Mouse (Mus musculus) spleen, adult 12 weeks (tissue): ENCODE measurements at regions not wholly inside any gene's neighbourhood (a gene's known extent, or its start where the extent isn't known, plus 50 kb on each side); places are given as distances from the start of the nearest gene placed in this dataset.

Experiments
- DNase-seq: peaks from one replicate; pipeline ENCODE4 v3.0.0; 2022; ENCODE audit warnings: low spot score

DNA sequence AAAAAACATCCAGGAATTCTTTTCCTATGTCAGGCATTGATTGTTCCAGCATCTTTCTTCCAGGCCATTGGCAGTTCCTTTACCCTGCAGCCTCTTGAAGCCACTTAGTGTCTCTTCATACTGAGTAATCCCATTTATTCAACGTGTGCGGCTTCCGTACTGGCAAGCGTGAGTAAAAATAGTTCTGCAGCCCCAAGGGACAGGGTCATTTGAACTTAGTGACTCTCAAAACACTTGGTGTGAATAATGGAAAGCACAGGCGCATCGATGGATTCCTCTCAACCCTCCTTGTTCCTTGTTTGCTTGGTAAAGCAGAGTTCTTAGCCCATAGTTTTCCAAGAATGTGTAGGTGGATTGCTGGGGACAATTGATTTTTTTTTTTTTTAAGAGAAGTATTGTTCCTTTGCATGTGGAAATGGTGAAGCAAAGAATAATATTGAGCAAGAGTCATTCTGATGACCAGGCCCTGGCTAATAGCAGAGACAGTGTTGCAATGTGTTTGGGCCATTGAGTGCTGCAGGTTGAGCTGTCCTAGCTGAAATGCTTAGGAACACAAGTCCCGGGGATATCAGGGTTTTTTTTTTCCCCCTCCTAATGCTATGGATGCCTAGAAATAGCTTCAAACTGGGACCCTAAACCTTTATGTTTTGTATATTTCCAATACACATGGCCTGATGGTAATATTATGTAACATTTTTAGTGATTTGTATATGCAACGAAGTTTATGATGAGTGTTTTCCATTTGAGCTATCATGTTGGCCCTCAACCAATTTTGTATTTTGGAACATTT lies 1294.1 kb upstream of the A1bg start:
- DNase-seq = no peak

DNA sequence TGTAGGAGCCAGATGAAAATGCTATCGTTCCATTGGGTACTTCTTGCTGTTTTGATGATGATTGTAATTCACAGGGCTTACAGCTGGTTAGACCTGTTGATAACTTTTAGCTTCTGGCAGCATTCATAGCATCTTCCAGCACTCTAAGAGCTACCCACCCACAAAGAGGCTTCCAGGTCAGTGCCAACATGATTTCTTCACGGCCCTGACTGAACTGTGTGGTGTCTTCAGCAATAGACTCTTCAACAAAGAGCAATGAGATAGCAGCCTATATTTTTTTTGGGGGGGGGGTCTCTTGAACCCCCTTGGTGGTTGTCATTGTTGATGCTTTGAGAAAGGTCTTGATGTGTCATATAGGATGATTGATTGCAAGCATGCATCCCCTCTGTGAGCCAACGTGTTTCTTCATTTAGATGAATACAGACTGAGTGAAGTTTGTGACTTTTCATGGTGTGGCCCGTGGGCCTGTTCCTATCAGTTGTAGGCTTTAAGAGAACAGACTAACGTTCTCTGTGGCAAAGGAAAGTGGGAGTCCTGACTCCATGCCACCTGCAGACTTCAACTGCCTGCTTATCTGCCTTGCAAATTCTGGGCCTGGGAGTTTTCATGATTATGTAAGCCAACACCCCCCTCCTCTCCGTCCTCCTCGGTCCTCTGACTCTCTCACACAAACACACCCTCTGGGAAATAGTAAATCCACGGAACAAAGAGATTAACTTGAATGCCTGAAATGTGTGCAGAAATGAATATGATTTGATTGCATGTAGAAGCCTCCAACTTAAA lies 1293.0 kb upstream of the A1bg start:
- no peak for DNase-seq

DNA sequence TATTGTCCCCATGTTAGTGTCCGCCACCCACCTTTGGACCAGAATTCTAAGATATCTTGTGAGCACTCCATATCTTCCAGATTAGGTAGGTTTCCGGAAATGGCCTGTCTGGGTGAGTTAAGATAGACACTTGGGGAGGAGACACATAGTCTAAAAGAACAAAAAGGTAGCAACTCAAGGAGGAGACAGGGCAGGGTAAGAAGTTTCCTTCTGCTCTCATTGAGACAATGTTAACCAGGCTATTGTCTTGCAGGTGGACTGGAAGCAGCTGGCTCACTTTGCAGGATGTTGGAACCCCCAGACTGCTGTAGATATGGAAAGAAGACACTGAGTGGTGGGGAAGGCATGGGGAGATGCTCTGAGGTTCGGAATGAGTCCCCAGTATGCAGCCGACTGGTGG lies 1291.5 kb upstream of the A1bg start:
- no peak for DNase-seq

DNA sequence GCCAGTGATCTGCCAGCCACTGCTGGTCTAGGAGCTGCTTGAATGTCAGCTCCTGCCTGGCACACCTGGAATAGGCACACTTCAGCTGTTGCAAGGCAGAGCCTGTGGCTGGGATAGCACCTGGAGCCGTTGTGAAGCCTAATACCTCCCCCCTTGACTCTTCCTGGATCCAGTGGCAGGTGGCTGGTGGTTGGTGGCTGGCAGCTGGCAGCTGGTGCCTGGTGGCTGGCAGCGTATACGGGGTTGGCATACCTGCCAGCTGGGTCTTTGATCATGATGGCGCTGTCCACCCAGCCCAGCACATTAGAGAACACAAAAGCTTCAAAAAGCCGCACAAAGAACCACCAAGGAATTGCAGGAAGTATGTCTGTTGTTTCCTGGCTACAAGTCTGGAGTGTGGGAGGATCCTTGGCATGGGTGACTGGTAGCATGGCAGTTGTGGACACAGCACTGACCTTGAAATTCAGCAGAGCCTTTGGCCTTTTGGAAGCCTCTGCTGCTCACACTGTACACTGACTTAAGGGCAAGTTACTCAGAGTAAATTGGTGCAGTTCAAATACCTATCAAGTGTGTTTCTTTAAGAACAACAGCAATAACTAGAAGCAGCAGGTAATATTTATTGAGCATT lies 1289.6 kb upstream of the A1bg start:
- DNase-seq = no peak

DNA sequence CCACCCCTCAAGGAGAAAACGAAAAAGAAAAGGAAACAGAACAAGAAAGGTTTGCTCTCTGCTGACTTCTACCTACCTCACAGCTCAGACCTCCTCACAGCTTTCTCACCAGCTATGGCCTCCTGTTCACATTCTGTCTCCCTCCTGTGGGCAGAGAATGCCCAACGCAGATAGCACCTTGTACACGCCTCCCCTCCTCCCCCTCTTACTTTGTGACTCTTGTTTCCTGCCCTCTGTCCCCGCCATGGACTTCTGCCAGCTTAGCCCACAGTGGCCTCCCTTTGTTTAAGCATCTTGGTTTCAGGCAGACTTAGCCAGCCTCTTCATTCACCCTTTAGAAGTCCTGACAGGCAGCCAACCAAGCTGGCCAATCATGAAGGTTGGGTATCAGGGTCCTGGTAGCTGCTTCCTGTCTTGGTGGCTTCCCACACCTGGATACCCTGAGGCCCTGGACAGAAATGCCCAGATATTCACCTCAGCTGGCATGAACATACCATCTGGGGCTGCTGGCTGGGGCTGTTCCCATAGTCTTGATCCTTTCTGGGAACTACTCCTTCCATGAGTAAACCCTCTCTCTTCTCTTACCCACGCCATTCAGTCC lies 1287.2 kb upstream of the A1bg start:
- no peak for DNase-seq

DNA sequence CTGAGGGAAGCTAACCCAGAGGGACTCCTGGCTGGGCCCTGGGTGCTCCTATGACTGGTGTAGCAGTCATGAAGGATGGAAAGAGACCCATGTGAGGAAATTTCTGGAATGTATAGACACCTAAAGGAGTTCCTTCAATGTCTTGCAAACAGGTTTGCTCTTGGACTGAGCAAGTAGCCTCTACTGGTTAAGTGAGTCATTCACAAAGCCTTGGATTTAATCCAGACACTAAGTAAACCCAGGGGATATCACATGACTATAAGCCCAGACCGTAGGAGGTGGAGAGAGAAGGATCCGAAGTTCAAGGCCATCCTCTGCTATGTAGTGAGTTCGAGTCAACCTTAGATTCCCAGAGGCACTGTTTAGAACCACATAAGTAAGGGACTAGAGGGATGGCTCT lies 1286.5 kb upstream of the A1bg start:
- no peak for DNase-seq

DNA sequence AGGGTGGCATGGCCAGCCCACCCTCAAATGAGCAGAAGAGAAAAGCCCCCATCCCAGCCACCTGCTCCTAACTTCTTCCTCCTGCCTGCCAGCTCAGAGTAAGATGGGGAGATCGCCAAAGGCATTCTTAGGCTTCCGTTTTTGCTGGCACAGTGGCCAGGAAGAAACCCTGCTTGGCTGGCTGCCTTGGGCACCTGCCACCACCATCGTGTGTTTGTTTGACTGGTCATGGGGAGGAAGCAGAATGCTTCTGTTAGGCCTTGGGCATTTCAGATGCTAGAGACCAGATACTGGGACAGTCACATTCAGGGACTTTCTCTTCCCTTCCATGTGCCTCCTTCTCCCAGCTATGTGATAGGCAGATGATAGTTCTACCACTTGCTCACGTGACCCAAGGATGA lies 1283.7 kb upstream of the A1bg start:
- no peak for DNase-seq

DNA sequence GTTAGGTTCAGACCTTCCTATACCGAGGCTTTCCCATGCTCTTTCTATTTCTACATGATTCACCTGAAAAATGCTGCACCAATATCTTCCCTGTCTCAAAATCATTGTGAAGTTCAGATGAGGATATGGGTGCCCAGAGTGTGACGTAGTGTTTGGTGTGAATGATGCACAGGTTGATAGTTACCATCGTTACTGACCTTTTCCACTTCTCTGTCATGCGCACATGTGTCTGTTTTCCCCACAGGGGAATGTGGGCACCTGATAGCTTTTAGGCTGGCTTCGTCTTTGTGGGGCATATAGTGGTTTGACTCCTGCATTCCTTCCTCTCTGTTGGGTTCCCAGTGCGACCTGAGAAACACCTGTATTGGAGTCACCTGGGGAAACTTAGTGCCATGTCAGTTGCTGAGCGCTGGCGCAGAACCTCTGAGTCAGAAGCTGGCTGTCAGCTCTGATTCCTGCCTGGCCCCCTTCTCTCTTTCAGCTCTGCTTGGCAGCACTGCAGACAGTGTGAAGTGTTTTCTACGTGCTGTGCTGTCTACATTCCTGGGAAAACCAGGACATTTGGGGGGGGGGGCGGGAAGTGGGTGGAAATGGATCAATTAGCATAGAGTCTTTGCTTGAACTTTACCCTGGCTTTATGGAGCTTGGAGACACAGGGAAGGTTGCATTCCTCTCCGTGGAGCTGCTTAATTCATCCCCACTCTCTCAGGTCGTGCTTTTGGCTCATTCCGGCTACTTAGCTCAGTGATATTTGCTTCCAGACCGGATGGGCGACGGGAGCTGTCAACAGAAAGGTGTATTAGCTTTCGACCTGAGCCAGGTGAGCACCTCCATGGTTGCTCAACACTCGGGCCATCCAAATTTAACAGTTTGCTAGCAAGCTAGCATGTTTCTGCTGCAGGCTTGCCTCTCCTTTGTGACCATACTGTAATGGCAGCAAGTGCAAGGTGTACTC lies 1281.4 kb upstream of the A1bg start:
- no peak for DNase-seq

DNA sequence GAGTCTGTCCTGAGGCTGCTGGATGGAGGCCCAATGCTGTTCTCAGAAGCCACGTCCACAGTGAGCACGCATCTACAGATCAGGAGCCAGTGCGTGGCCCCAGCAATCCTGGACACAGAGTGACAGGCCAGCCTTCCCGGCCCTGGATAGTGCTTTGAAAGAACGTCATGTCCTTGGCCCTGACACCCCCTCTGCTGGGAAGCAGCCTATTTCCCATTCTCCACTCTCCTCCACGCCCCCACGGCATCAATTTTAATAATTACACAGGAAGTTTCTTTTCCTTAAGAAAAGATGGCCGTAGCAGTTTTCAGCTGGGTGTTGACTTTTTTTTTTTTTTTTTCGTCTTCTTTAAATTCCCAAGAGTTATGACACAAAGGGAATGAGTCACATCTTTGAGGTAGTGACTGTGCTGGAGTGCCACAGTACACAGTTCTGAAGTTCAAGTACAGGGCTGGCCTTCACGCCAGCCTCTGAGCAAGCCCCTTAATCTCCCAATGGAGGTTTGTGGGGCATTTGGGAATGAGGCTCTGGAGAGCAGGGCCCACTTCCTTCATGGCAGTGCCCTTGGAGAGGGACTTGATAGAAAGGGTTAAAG lies 1280.1 kb upstream of the A1bg start:
- no peak for DNase-seq

DNA sequence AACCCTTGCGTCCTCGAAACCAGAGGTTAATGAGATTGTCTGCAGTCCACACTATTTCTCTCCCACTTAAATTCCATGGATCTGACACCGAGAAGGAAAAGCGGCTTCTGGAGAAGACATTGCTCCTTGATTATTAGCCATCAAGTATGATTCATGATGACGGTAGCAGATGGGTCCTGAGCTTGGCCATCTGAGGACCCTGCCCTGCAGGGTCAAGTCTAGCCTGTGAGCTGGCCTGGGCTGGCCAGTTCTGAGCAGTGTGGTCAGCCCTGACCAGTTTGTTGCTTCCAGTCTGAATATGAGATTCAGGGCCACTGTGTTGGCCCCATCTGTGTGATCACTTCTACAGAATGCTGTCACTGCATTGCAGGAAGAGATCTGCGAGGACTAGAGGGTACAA lies 1275.9 kb upstream of the A1bg start:
- DNase-seq = no peak

DNA sequence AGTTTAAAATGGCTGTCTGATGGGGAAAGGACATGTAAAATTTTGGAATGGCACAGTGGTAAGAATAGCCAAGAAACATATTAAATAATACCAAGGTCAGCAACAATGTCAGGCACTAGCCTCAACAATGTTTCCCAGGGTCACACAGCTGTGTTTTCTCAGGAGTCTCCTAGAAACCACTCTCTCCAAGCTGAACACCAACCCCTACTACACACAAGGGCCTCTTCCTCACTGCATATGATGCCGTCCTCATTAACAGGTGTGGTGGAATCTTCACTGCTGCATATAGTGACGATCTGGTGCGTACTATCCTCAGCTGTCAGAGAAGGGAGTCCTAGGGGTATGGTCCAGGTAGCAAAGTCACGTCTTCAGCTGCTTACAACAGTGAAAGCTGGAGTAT lies 1275.4 kb upstream of the A1bg start:
- DNase-seq = no peak

DNA sequence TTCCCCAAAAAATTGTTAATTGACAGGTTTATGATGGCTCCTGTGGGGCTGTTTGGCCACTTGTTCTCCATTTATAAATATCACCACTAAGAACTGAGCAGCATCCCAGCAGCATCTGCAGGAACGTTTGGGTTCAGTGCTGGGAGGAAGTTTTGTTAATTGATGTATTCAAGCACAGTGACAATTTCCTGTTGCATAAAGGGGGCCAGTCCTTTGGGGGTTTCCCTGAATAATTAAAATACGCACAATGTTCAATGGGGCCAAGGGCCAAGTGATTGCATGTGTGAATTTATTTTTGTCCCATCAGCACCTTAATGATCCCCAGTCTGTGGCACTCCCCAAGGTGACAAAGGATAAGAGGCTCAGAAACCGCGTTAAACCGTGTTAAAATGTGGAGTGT lies 1272.6 kb upstream of the A1bg start:
- no peak for DNase-seq

DNA sequence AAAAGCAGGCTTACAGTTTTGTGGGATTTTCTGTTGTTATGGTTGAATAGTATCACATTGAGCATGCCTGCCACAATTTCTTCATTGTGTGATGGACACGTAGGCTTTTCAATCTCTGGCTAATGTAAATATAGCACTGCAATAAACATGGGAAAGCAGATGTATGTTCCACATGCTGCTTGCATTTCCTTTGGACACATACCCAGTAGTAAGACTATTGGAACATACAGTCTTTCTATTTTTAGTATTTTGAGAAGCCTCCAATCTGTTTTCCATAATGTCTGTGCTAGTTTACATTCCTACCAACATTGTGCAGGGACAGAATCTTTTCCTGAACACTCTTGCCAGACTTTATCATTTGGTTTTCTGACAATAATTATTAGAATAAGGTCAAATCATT lies 1269.9 kb upstream of the A1bg start:
- DNase-seq = no peak

DNA sequence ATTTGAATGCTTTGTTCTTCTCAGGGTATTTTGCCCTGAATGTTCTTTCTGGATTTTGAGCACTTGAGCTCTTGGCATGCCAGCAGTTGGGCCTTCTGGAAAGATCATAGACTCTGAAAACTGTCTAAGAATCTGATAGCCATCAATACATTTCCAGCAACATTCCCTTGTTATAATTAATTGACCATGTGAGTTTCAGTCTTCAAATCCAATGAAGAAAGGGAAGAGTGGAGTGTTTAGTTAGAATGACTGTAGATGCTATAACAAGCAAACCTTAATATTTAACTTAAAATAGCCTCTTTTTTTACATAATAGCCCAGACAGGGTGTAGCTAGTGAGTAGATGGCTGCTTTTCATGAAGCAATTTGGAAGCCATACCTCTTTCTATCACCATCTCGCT lies 1268.8 kb upstream of the A1bg start:
- DNase-seq = no peak

DNA sequence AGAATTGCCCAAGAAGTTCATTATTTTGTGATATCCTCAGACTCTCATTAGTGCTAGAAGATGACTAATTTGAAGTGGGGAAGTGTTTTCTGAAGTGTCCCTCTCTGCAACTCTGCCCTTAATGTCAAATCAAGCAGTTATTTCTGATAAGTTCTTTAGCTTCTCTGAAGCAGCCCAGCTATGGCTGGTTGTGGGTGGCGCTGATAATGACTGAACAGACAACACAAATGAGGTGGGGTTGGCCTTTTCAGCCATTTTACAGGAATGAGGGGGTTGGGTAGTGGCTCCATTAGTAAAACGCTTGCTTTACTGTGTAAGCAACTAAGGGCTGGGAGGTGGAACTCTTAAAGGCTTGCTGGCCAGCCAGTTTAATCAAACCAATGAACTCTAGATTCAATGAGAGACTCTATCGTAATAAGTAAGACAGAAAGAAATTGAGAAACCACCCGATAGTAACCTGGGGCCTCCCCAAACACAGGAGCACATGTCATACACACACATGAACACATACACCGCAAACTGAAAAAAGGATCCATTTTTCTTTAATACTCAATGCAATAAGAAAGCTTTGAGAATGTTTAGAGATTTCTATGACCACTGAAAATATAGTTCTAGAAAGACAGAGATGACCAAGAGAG lies 1268.3 kb upstream of the A1bg start:
- DNase-seq = no peak

DNA sequence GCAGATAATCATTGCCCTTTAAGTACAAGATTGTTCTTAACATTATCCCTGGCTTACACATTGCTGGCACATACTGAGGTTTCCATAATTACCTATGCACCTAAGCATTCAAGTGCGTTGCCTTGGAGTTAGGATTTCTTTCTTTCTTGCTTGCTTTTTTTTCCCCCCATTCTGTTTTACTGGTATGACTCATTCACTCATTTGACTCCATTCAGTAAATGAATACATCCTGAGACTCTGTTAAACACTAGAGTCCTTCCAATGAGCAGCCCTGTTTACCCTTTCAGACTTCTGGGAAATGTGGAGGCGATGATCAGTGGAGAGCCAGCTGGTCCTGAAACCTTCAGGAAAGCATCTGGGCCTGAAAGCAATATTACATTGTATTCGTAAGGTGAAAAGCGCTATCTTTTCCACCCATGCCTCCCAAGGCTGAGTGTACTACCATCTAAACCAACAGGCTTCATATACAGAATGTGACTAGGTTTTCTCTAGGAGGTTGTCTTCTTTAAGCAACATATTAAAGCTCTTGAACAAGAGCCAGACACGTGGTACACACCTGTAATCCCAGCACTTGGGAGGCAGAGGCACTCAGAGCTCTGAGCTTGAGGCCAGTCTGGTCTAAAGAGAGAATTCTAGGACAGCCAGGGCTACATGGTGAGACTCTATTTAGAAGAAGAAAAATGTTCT lies 1267.6 kb upstream of the A1bg start:
- no peak for DNase-seq

DNA sequence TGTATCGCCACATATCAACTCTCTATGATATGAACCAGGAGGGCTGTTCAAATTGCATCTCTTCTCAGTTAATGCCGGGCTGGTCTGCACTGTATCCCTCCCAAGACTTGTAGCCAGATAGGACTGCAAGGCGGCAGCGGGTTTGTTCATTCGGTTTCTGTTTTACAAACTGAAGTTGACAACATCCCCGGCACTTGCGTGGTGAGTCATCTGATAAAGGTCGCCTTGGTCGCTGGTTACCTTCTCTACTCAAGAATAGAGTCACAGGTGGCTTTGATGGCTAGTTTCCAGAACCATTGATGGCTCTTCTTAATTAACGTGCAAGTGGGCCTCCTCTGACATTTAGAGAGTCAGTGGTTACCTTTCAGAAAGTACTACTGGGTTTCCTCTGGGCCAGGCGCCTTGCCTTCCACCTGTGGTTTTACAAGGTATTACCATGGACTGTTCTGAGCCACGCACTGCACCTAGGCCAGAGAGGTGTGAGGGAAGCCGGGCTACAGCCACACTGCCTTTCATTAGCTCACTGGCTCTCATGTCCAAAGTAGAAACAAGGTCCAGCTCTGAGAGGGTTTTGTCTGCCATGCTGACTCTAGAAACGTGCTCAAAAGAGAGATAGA lies 1266.9 kb upstream of the A1bg start:
- DNase-seq = no peak

DNA sequence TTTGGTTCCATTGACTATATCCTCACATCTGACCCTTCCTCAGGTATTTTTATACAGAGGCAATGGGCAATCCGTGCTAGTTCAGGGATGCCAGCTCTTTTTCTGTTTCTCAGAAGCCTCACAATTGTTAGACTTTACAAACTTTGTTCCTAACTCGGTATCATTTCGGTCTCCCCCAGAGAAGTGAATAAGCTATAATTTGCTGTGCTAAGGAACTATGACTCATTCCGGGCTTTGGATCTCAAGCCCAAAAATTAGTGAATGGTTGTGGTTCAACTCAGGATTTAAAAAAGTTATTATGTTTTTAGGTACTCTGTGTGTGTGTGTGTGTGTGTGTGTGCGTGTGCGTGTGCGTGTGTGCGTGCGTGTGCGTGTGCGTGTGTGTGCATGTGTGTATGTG lies 1263.7 kb upstream of the A1bg start:
- DNase-seq = no peak

DNA sequence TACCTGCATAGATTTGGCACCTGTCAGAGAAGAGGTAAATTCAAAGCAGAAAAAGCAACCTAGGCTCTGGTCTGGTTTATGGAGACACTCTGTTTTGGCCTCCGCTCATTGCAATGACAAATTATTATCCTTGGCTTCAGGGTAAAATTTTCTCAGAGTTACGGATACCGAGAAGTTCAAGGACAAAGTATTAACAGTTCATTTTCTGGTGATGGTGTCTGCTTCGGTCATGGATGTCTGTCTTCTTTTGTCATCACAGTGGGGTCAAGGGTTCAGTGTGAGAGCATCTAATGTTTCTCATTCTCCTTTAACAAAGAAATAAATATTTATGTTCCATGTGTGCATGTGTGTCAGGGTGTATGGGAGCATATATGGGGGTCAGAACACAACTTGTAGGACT lies 1261.0 kb upstream of the A1bg start:
- no peak for DNase-seq

DNA sequence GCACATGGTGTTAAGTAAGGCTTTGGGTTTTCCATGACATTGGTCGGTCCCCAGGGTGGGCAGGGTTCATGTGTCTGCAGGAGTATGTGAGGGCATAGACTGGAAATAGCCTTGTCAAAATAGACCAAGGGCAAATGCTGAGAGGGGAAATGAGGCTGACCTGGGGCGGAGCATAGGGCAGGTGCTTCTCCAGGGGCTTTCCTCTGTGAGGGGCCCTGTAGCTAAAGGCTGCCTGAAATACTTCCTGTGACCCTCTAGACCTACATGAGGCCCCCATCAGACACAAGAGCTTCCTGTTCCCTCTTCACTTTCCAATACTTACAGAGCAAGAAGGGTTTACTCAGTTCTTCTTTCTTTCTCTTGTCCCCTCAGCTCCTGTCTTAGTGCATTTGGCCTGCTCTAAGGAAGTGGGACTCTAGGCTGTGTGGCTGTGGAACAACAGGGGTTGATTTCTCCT lies 1258.7 kb upstream of the A1bg start:
- DNase-seq = peak; percentile 67
